Mouse (Mus musculus) testis, adult 2 months (tissue): Measurements from ENCODE around the gene Togaram2.

Experiments
- CTCF ChIP-seq: fragments of 200-500 bp; IDR thresholded peaks from 2 replicates; pipeline ENCODE4 v1.5.1; 2012; ENCODE audit warnings: low read depth, mild to moderate bottlenecking, inconsistent platforms, low read length, moderate library complexity; ENCODE audit not compliant: control insufficient read depth, insufficient read depth, insufficient replicate concordance
- POLR2A ChIP-seq: fragments of 200-500 bp; IDR thresholded peaks from 2 replicates; pipeline ENCODE4 v1.6.1; 2012; ENCODE audit warnings: low read depth, mild to moderate bottlenecking, inconsistent platforms, low read length, moderate library complexity; ENCODE audit not compliant: control insufficient read depth

- TF ChIP-seq CTCF (no peak), POLR2A (peak; percentile 84; the same call in 1 of the 2 replicates)
Observed at GRCm38 (mm10) chr17:71769564-71769963, 96.5 kb downstream of the Togaram2 start.
